Mouse (Mus musculus): ENCODE data around the gene Zan. TPM values are rescaled to one million over a fixed set of nuclear protein-coding genes. Genes with fewer than 3 reads are reported as not detected.

Zan gene
- polyA plus RNA-seq, 1 experiment from 2014 or later = 0.11 TPM

DNA sequence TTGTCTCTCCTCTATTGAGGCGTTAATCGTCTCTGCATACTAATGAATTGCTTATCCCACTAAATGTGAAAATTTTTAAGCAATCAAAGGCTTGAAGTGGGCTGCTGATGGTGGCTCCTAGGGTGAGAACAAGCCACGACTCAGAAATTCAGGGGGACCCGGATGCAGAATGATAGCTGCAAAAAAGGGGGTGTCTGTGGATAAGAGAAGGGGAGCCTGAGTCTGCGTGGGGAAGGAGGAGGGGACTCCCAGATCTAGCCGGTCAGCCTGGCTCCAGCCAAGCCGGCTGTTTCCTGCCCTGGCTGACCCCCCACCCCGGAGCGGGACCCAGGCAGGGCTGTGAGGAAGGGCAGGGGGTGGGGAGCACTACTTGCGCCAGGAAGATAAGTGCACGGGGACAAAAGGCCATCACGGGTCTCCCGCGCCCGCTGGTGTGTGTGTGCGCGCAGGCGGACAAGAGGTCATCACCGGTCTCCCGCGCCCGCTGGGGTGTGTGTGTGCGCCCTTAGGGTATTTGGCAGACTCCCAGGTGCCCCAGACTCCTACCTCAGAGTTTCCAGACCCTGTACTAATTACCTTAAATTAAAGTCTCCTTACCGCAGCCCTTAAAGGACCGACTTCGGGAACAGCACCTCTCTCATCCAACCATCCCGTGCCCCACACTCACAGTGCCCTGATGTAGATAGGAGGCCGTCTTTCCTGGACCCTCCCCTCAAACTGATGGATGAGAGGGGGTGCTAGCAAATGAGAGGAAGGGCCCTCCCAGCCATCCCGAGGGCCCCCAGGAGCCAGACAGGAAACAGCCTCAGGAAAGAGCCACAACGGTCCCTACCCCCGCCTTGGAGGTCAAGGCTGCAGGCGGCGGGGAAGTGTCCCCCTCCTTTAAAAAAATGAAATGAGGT lies 128.1 kb downstream of the Zan start:
- Histone ChIP-seq H3K36me3 (ENCODE audit: insufficient read depth, low read length) (peaks cover 3% of the 10 kb centered on the region; the same call in 1 of the 2 replicates), H3K9me3 (ENCODE audit: low read length) (no peaks in the 10 kb centered on the region), H3K4me1 (ENCODE audit: insufficient read depth, low read length) (peaks cover 58% of the 10 kb centered on the region), H3K9ac (replicated peaks; ENCODE audit: low read length) (peak overlapping the region; percentile 71), H3K4me2 (replicated peaks; ENCODE audit: low read depth, low read length) (peak overlapping the region; percentile 93), H3K4me3 (ENCODE audit: low read length) (peak overlapping the region; percentile 95), H3K27ac (ENCODE audit: low read length) (peak overlapping the region; percentile 98), H3K27me3 (ENCODE audit: insufficient read depth, low read length) (no peaks in the 10 kb centered on the region)
- WGBS = 1% methylated on average over 33 of the region's 33 CpGs
- peak; percentile 29 for ATAC-seq (ENCODE audit: low FRiP score, low TSS enrichment)

DNA sequence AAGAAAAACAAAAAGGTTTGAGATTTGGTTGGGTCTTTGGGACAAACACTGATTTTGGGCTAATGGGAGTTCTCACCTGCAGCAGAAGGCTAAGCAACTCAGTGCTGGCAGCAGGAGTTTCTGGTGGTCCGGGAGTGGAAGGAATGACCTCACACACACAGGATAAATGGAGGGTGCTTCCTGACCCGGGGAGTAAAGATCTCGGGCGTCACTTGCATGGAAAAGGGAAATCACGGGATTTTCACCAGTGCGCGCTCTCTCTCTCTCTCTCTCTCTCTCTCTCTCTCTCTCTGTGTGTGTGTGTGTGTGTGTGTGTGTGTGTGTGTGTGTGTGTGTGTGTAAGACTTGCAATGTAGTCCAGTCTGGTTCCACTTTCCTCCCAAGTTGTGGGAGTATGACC lies 129.0 kb downstream of the Zan start:
- H3K36me3 ChIP-seq (ENCODE audit: insufficient read depth, low read length) = no peaks in the 10 kb centered on the region
- peaks cover 53% of the 10 kb centered on the region for H3K4me1 ChIP-seq (ENCODE audit: insufficient read depth, low read length)
- H3K4me2 ChIP-seq (replicated peaks; ENCODE audit: low read depth, low read length) = peak overlapping the region; percentile 93
- 7% methylated on average over 7 of the region's 7 CpGs for WGBS
- H3K27me3 ChIP-seq (ENCODE audit: insufficient read depth, low read length) = no peaks in the 10 kb centered on the region
- peak overlapping the region; percentile 71 for H3K9ac ChIP-seq (replicated peaks; ENCODE audit: low read length)
- H3K4me3 ChIP-seq (ENCODE audit: low read length) = peak overlapping the region; percentile 95
- no peaks in the 10 kb centered on the region for H3K9me3 ChIP-seq (ENCODE audit: low read length)
- ATAC-seq (ENCODE audit: low FRiP score, low TSS enrichment) = no peak
- peak overlapping the region; percentile 98 for H3K27ac ChIP-seq (ENCODE audit: low read length)

DNA sequence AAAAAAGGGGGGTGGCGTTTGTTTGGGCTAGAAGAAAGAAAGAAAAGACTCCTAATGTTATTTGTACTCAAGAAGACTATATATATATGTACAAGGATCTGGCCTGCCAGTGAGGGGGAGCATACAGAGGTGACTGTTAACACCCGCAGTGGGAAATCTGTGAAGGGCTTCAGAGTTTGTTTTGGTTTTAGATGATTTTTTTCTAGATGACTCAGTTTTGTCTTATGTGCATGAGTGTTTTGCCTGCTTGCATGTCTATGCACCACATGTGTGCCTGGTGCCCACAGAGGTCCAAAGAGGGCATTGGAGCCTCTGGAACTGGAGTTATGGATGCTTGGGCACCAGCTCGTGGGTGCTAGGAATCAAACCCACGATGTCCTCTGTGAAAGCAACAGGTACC lies 129.9 kb downstream of the Zan start:
- Histone ChIP-seq H3K27ac (ENCODE audit: low read length) (peak overlapping the region; percentile 74), H3K9ac (replicated peaks; ENCODE audit: low read length) (no peak overlapping the region), H3K4me3 (ENCODE audit: low read length) (no peak overlapping the region), H3K27me3 (ENCODE audit: insufficient read depth, low read length) (no peaks in the 10 kb centered on the region), H3K4me1 (ENCODE audit: insufficient read depth, low read length) (peaks cover 47% of the 10 kb centered on the region), H3K36me3 (ENCODE audit: insufficient read depth, low read length) (no peaks in the 10 kb centered on the region), H3K4me2 (replicated peaks; ENCODE audit: low read depth, low read length) (no peak overlapping the region), H3K9me3 (ENCODE audit: low read length) (no peaks in the 10 kb centered on the region)
- WGBS = 84% methylated on average over 4 of the region's 4 CpGs
- ATAC-seq (ENCODE audit: low FRiP score, low TSS enrichment) = no peak

DNA sequence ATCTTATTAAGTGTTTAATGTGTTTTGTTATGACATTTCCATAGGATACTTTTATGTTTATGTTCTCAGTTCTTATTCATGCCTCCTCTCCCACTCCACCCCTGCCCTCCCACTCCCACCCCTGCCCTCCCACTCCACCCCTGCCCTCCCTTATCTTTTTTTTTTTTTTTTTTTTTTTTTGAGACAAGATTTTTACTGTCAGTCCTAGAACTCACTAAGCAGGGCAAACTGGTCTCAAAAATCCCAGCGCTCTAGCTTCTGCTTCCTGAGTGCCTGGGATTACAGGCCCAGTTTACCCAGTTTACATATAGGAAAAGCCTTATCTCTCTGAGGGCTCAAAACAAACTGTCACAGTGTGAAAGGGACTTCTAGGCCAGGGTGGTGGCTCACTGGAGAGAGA lies 130.5 kb downstream of the Zan start:
- Histone ChIP-seq H3K9ac (replicated peaks; ENCODE audit: low read length) (peak overlapping the region; percentile 30; the same call in 1 of the 2 replicates), H3K4me2 (replicated peaks; ENCODE audit: low read depth, low read length) (peak overlapping the region; percentile 32), H3K27me3 (ENCODE audit: insufficient read depth, low read length) (no peaks in the 10 kb centered on the region), H3K9me3 (ENCODE audit: low read length) (no peaks in the 10 kb centered on the region), H3K4me3 (ENCODE audit: low read length) (0 out of 2 replicates have a peak overlapping the region, but pooled peaks have one; percentile 8), H3K36me3 (ENCODE audit: insufficient read depth, low read length) (no peaks in the 10 kb centered on the region), H3K27ac (ENCODE audit: low read length) (peak overlapping the region; percentile 74), H3K4me1 (ENCODE audit: insufficient read depth, low read length) (peaks cover 42% of the 10 kb centered on the region)
- no peak for ATAC-seq (ENCODE audit: low FRiP score, low TSS enrichment)
- WGBS = 85% methylated on average over 1 of the region's 1 CpGs

DNA sequence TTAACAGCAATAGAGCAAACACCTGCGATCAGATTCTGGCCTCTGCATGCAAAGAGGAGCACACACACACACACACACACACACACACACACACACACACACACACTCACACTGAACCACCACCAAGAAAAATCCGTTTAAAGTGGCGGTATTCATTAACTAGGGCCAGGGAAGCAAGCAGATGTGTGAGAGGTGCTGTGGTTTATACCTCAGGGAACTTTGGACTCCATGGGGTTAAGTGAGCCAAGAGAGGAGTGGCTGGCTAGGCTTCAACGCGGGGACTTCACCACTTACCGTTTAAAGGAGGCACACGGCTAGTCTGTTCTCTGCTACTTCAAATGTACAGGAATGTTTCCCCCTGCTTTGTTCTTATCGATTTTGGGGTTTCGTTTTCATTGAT lies 131.0 kb downstream of the Zan start:
- Histone ChIP-seq H3K9ac (replicated peaks; ENCODE audit: low read length) (peak overlapping the region; percentile 30; the same call in 1 of the 2 replicates), H3K4me1 (ENCODE audit: insufficient read depth, low read length) (peaks cover 40% of the 10 kb centered on the region), H3K27ac (ENCODE audit: low read length) (peak overlapping the region; percentile 74), H3K27me3 (ENCODE audit: insufficient read depth, low read length) (no peaks in the 10 kb centered on the region), H3K4me2 (replicated peaks; ENCODE audit: low read depth, low read length) (peak overlapping the region; percentile 32), H3K36me3 (ENCODE audit: insufficient read depth, low read length) (no peaks in the 10 kb centered on the region), H3K4me3 (ENCODE audit: low read length) (0 out of 2 replicates have a peak overlapping the region, but pooled peaks have one; percentile 8), H3K9me3 (ENCODE audit: low read length) (no peaks in the 10 kb centered on the region)
- WGBS = 16% methylated on average over 9 of the region's 9 CpGs
- no peak for ATAC-seq (ENCODE audit: low FRiP score, low TSS enrichment)

DNA sequence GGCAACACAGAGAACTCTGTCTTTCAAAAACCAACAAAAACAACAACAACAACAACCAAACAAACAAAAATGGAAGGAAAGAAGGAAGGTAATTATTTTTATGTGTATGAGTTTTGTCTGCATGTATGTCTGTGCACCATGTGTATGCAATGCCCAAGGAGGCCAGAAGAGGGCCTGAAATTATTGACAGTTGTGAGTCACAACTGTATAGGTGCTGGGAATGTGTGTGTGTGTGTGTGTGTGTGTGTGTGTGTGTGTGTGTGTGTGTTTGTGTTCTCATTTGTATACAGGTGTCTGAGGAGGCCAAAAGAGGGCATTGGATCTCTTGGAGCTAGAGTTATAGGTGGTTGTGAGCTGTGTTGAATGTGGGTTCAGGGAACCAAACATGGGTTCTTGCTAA lies 133.0 kb downstream of the Zan start:
- no peak for ATAC-seq (ENCODE audit: low FRiP score, low TSS enrichment)
- Histone ChIP-seq H3K4me1 (ENCODE audit: insufficient read depth, low read length) (peaks cover 46% of the 10 kb centered on the region), H3K9ac (replicated peaks; ENCODE audit: low read length) (no peak overlapping the region), H3K27ac (ENCODE audit: low read length) (no peak overlapping the region), H3K4me2 (replicated peaks; ENCODE audit: low read depth, low read length) (no peak overlapping the region), H3K4me3 (ENCODE audit: low read length) (no peak overlapping the region), H3K9me3 (ENCODE audit: low read length) (no peaks in the 10 kb centered on the region), H3K36me3 (ENCODE audit: insufficient read depth, low read length) (no peaks in the 10 kb centered on the region), H3K27me3 (ENCODE audit: insufficient read depth, low read length) (no peaks in the 10 kb centered on the region)

DNA sequence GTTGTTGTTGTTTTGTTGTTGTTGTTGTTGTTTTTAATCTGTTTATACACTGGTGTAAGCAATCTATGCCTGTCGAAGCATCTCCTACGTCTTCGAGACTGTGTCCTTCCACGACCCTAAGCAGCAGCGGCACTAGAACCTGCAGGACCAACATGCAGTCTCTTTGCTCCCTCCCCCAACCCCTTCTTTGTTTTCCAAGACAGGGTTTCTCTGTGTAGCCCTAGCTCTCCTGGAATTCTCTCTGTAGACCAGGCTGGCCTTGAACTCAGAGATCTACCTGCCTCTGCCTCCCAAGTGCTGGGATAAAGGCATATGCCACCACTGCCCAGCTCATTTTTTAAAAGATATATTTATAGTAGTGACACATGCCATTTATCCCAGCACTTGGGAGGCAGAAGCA lies 133.5 kb downstream of the Zan start:
- Histone ChIP-seq H3K4me2 (replicated peaks; ENCODE audit: low read depth, low read length) (no peak overlapping the region), H3K4me3 (ENCODE audit: low read length) (no peak overlapping the region), H3K4me1 (ENCODE audit: insufficient read depth, low read length) (peaks cover 42% of the 10 kb centered on the region), H3K36me3 (ENCODE audit: insufficient read depth, low read length) (no peaks in the 10 kb centered on the region), H3K27me3 (ENCODE audit: insufficient read depth, low read length) (no peaks in the 10 kb centered on the region), H3K9ac (replicated peaks; ENCODE audit: low read length) (no peak overlapping the region), H3K27ac (ENCODE audit: low read length) (no peak overlapping the region), H3K9me3 (ENCODE audit: low read length) (no peaks in the 10 kb centered on the region)
- WGBS = 97% methylated on average over 5 of the region's 5 CpGs
- no peak for ATAC-seq (ENCODE audit: low FRiP score, low TSS enrichment)

DNA sequence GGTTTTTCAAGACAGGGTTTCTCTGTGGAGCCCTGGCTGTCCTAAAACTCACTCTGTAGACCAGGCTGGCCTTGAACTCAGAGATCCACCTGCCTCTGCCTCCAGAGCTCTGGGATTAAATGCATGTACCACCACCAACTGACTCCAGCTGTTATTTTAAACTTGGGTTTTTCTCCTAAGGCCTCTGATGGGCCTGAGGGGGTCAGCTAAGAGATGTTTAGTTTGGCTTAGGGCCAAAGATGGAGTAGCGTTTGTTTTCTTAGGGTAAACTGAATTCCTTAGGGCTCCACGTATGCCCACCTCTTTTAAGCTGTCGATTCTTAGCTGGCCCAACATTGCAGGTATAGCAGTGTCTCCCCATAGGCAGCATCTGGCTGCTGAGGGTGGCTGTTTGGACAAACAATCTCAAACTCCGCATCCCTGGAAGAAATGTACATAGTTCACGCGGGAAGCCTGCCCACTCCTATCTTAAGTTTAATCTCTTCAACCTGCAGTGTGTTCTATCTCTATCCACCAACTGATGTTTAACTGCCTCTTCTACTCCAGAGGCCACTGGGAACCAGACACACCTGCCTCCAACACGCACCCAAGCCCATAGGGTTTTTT lies 134.4 kb downstream of the Zan start:
- H3K27me3 ChIP-seq (ENCODE audit: insufficient read depth, low read length) = no peaks in the 10 kb centered on the region
- no peak overlapping the region for H3K4me2 ChIP-seq (replicated peaks; ENCODE audit: low read depth, low read length)
- H3K4me1 ChIP-seq (ENCODE audit: insufficient read depth, low read length) = peaks cover 38% of the 10 kb centered on the region
- no peak overlapping the region for H3K4me3 ChIP-seq (ENCODE audit: low read length)
- WGBS = 50% methylated on average over 7 of the region's 7 CpGs
- H3K36me3 ChIP-seq (ENCODE audit: insufficient read depth, low read length) = no peaks in the 10 kb centered on the region
- ATAC-seq (ENCODE audit: low FRiP score, low TSS enrichment) = no peak
- no peak overlapping the region for H3K27ac ChIP-seq (ENCODE audit: low read length)
- no peak overlapping the region for H3K9ac ChIP-seq (replicated peaks; ENCODE audit: low read length)
- no peaks in the 10 kb centered on the region for H3K9me3 ChIP-seq (ENCODE audit: low read length)

DNA sequence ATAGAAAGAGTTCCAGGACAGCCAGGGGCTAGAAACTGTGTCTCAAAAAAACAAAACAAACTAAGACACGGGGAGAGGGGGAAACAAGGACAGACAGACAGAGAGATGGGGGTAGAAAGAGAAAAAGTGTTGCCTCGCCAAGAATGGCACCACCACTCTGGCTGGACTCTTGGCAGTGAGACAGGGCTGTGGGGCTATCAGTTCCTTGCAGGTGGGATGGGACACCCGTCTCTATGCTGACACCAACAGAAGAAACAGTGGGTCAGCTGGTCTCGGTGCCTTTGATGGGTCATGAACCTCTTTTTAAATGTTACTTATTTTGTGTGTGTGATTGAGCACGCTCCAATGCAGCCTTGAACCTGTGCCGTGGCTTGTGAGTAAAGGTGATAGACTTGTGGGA lies 136.6 kb downstream of the Zan start:
- H3K27me3 ChIP-seq (ENCODE audit: insufficient read depth, low read length) = no peaks in the 10 kb centered on the region
- no peaks in the 10 kb centered on the region for H3K9me3 ChIP-seq (ENCODE audit: low read length)
- no peak overlapping the region for H3K4me2 ChIP-seq (replicated peaks; ENCODE audit: low read depth, low read length)
- WGBS = 71% methylated on average over 6 of the region's 6 CpGs
- peak overlapping the region; percentile 93 for H3K27ac ChIP-seq (ENCODE audit: low read length)
- H3K4me1 ChIP-seq (ENCODE audit: insufficient read depth, low read length) = peaks cover 22% of the 10 kb centered on the region
- no peaks in the 10 kb centered on the region for H3K36me3 ChIP-seq (ENCODE audit: insufficient read depth, low read length)
- H3K9ac ChIP-seq (replicated peaks; ENCODE audit: low read length) = 0 out of 2 replicates have a peak overlapping the region, but pooled peaks have one; percentile 81
- ATAC-seq (ENCODE audit: low FRiP score, low TSS enrichment) = no peak
- H3K4me3 ChIP-seq (ENCODE audit: low read length) = no peak overlapping the region

Data from kidney, embryonic 16.5 days (tissue).